Mouse (Mus musculus): Measurements from ENCODE around the gene Olfr397.

The Olfr397 gene

DNA sequence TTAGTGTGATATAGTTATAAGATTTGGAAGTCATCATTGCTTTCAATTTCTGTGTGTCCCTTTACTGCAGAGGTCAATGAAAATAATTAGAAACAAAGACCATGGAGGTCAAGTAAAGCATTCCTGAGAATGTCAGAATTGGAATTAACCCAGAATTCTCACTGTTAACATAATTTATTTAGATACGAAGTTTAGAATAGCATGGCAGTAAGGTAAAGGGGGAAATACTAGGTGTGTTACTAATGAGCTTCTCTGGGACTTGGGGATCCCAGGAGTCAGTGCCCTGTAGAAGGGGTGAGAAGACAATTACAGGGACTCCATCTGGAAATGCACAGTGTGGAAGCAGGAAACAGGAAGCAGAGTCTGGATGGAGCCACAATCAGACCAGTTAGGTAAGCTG lies at the start of gene Olfr397:
TSS of gene Olfr397 (plus strand) at position 301 of the 400 bp plus-strand sequence.
- no peak for DNase-seq (ENCODE audit: low spot score)

DNA sequence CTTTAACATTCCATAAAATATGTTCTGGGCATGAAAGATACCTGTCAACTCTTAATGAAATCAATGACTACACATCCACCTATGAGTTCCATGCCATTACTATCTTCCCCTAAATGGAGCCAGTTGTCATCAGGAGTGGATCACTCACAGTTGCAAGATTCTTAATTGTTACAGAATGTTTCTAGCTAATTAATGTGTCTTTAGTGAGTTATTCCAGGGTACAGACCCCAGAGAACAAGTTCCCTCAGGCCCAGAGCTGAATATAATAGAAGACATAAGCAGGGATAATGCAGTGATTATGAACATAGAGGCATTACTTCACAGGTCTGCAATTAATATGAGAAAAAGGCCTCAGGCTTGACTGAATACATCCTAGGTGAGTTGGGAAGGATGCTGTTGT lies 24.2 kb upstream of the Olfr397 start, which contains the start of gene Olfr23:
TSS of gene Olfr23 (plus strand) at position 301 of the 400 bp plus-strand sequence.
- no peak for DNase-seq (ENCODE audit: low spot score)

DNA sequence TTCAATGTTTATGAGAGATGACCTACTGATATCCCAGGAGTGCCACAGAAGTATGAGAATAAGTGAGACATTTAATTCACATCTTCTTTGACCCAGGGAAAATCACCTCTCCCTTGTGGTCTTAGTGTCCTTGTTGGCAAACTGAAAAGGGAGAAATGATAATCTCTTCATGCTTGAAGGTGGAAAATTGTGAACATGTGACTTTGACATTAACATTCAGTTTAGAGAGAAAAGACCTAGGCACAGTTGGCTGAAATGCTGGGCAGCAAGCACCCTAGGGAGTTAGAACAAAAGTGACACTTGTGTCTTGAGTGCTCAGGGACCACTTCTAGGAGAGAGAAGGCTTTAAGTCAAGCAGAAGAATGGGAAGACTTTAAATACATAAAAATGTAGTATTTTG lies 29.7 kb downstream of the Olfr397 start, which contains the start of gene Olfr398:
TSS of gene Olfr398 (minus strand) at position 101 of the 400 bp plus-strand sequence.
- DNase-seq (ENCODE audit: low spot score), result no peak

DNA sequence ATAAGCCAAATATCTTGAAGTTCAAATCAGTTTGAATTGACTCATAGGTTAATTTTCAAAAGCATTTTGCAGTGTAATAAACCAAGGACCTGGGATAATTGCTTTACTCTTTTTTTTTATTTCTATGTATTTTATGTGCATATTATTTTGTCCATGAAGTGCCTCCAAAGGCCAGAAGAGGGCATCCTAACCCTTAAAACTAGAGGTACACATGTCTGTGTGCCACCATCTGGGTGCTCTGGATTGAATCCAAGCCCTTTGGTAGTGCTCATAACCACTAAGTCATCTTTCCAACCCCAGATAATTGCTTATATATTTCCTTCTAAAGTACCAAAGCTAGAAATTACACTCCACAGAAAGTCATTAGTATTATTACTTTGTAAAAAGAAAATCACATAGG lies 32.5 kb downstream of the Olfr397 start:
- DNase-seq (ENCODE audit: low spot score), result no peak
